Mouse (Mus musculus) embryonic fibroblast, embryonic 13.5 days (primary cell): ENCODE data around the gene Epha3. TPM values are rescaled to one million over a fixed set of nuclear protein-coding genes. Genes with fewer than 3 reads are reported as not detected.

Experiments used
- H3K27ac ChIP-seq: 2 replicates; pipeline ENCODE4 v1.5.1; 2012; ENCODE audit warnings: low read length, control low read depth, inconsistent platforms; ENCODE audit not compliant: insufficient read depth
- H3K4me1 ChIP-seq: 2 replicates; pipeline ENCODE4 v1.6.1; 2011; ENCODE audit warnings: low read length; ENCODE audit not compliant: control insufficient read depth, insufficient read depth
- H3K4me3 ChIP-seq: 2 replicates; pipeline ENCODE4 v1.5.1; 2011; ENCODE audit warnings: mild to moderate bottlenecking, control low read depth, low read length; ENCODE audit not compliant: insufficient read depth
- CTCF ChIP-seq: IDR thresholded peaks from 2 replicates; pipeline ENCODE4 v1.5.1; 2011; ENCODE audit warnings: mild to moderate bottlenecking, control low read depth, low read length, moderate library complexity, borderline replicate concordance; ENCODE audit not compliant: insufficient read depth
- POLR2A ChIP-seq: IDR thresholded peaks from 2 replicates; pipeline ENCODE4 v1.6.1; 2011; ENCODE audit warnings: low read depth, mild to moderate bottlenecking, control low read depth, low read length, moderate library complexity
- polyA plus RNA-seq: library from polyadenylated mRNA; stranded (reverse); fragments of >200 nt; gene quantifications from 2 replicates; pipeline ENCODE4 v1.2.4, GENCODE M21; 2011; ENCODE audit warnings: low read depth; ENCODE audit not compliant: missing spikeins, insufficient read length

Gene Epha3
- polyA plus RNA-seq, 1 experiment = 67.0 TPM

- TF ChIP-seq POLR2A (no peak), CTCF (no peak)
- Histone ChIP-seq H3K4me3 (no peak overlapping the region), H3K4me1 (no peaks in the 10 kb centered on the region), H3K27ac (no peak overlapping the region)
Measured at GRCm38 (mm10) chr16:63621845-63622244, 242.1 kb downstream of the Epha3 start.

GRCm38 (mm10) chr16:63615396-63615795, 248.6 kb downstream of the Epha3 start:
- H3K4me1 ChIP-seq = no peaks in the 10 kb centered on the region
- no peak overlapping the region for H3K4me3 ChIP-seq
- TF ChIP-seq CTCF (no peak), POLR2A (no peak)
- H3K27ac ChIP-seq = no peak overlapping the region

- TF ChIP-seq CTCF (no peak), POLR2A (no peak)
- no peak overlapping the region for H3K27ac ChIP-seq
- no peak overlapping the region for H3K4me3 ChIP-seq
- no peaks in the 10 kb centered on the region for H3K4me1 ChIP-seq
Measured at GRCm38 (mm10) chr16:63613006-63613405, 251.0 kb downstream of the Epha3 start.

GRCm38 (mm10) chr16:63600229-63600628, 263.7 kb downstream of the Epha3 start:
- TF ChIP-seq CTCF = no peak
- no peak for TF ChIP-seq POLR2A
- no peak overlapping the region for H3K27ac ChIP-seq
- H3K4me1 ChIP-seq = no peaks in the 10 kb centered on the region
- H3K4me3 ChIP-seq = no peak overlapping the region

- no peaks in the 10 kb centered on the region for H3K4me1 ChIP-seq
- H3K4me3 ChIP-seq = no peak overlapping the region
- no peak overlapping the region for H3K27ac ChIP-seq
- TF ChIP-seq POLR2A (no peak), CTCF (no peak)
Measured at GRCm38 (mm10) chr16:63594656-63595055, 269.3 kb downstream of the Epha3 start.

- H3K4me3 ChIP-seq = no peak overlapping the region
- TF ChIP-seq POLR2A (no peak), CTCF (no peak)
- no peaks in the 10 kb centered on the region for H3K4me1 ChIP-seq
- no peak overlapping the region for H3K27ac ChIP-seq
Measured at GRCm38 (mm10) chr16:63569746-63570145, 294.2 kb downstream of the Epha3 start.

GRCm38 (mm10) chr16:63566106-63566836, 297.7 kb downstream of the Epha3 start:
- no peaks in the 10 kb centered on the region for H3K4me1 ChIP-seq
- TF ChIP-seq POLR2A = no peak
- no peak for TF ChIP-seq CTCF
- no peak overlapping the region for H3K4me3 ChIP-seq
- no peak overlapping the region; the same call in 1 of the 2 replicates for H3K27ac ChIP-seq

- Histone ChIP-seq H3K4me1 (no peaks in the 10 kb centered on the region), H3K27ac (no peak overlapping the region), H3K4me3 (no peak overlapping the region)
- TF ChIP-seq POLR2A (no peak), CTCF (no peak)
Measured at GRCm38 (mm10) chr16:63556410-63557146, 307.4 kb downstream of the Epha3 start.

GRCm38 (mm10) chr16:63552531-63552930, 311.4 kb downstream of the Epha3 start:
- TF ChIP-seq CTCF (no peak), POLR2A (no peak)
- Histone ChIP-seq H3K4me1 (no peaks in the 10 kb centered on the region), H3K4me3 (no peak overlapping the region), H3K27ac (no peak overlapping the region)

GRCm38 (mm10) chr16:63539489-63539888, 324.5 kb downstream of the Epha3 start:
- TF ChIP-seq POLR2A = no peak
- TF ChIP-seq CTCF = no peak
- no peak overlapping the region for H3K4me3 ChIP-seq
- no peak overlapping the region for H3K27ac ChIP-seq
- H3K4me1 ChIP-seq = no peaks in the 10 kb centered on the region
